Mouse (Mus musculus): ENCODE data around the gene Shld1. TPM values are rescaled to one million over a fixed set of nuclear protein-coding genes. Genes with fewer than 3 reads are reported as not detected.

The Shld1 gene
- total and polyA plus RNA-seq, 3 experiments, result 8.0 to 8.8 TPM; not detected in 1

GRCm38 (mm10) chr2:132649352-132649870 is 37.3 kb upstream of the Shld1 start:
- no peaks in the 10 kb centered on the region; a peak in 1 of 4 replicates for H3K27me3 ChIP-seq (ENCODE audit: control insufficient read depth in 1 of 2, insufficient read depth in 2 of 2, low read length in 2 of 2)
- no peak overlapping the region for H3K4me3 ChIP-seq (ENCODE audit: control insufficient read depth in 1 of 2, insufficient read depth in 1 of 2, low read depth in 2 of 2, low read length in 2 of 2)
- H3K9me3 ChIP-seq (replicated peaks; ENCODE audit: insufficient read depth, low read length), result no peaks in the 10 kb centered on the region
- H3K79me2 ChIP-seq (ENCODE audit: control insufficient read depth, insufficient read depth, low read length, poor library complexity), result no peaks in the 10 kb centered on the region
- no peaks in the 10 kb centered on the region for H3K4me1 ChIP-seq (ENCODE audit: control insufficient read depth in 1 of 2, insufficient read depth in 2 of 2, low read length in 2 of 2)
- H3K36me3 ChIP-seq (ENCODE audit: control insufficient read depth in 1 of 2, insufficient read depth in 2 of 2, low read length in 2 of 2), result no peaks in the 10 kb centered on the region
- H3K27ac ChIP-seq (ENCODE audit: control insufficient read depth, low read depth, low read length), result no peak overlapping the region
- TF ChIP-seq MYB (IDR thresholded peaks at IDR 0.05; ENCODE audit: low read depth, low read length) (no peak), MAZ (IDR thresholded peaks at IDR 0.05; ENCODE audit: low read depth, low read length) (no peak), MYC (IDR thresholded peaks at IDR 0.05; ENCODE audit: low read depth, low read length) (no peak), E2F4 (IDR thresholded peaks at IDR 0.05; ENCODE audit: borderline replicate concordance, low read depth, low read length) (no peak), GABPA (IDR thresholded peaks at IDR 0.05; ENCODE audit: low read depth, low read length) (no peak), CTCF (IDR thresholded peaks at IDR 0.05 in 2 of 3, conservative IDR thresholded peaks at IDR 0.05 in 1 of 3; ENCODE audit: control insufficient read depth in 1 of 3, insufficient read depth in 1 of 3, low read depth in 2 of 3, low read length in 3 of 3, poor library complexity in 1 of 3, severe bottlenecking in 1 of 3) (no peak), SMC3 (IDR thresholded peaks at IDR 0.05; ENCODE audit: low read depth, low read length) (no peak), UBTF (IDR thresholded peaks at IDR 0.05; ENCODE audit: borderline replicate concordance, insufficient read depth, low read depth, low read length) (no peak), ZMIZ1 (IDR thresholded peaks at IDR 0.05; ENCODE audit: low read depth, low read length) (no peak), ZKSCAN1 (IDR thresholded peaks at IDR 0.05; ENCODE audit: low read depth, low read length) (no peak), RAD21 (IDR thresholded peaks at IDR 0.05; ENCODE audit: low read depth, low read length) (no peak), ZNF384 (IDR thresholded peaks at IDR 0.05; ENCODE audit: low read depth, low read length) (no peak), POLR2A (IDR thresholded peaks at IDR 0.05; ENCODE audit: control insufficient read depth in 1 of 2, insufficient read depth in 1 of 2, low read depth in 1 of 2, low read length in 2 of 2, poor library complexity in 1 of 2) (no peak), MXI1 (IDR thresholded peaks at IDR 0.05; ENCODE audit: low read depth, low read length) (no peak)
- DNase-seq (ENCODE audit: low read depth, low spot score), result no peak
- no peak overlapping the region for H3K9ac ChIP-seq (ENCODE audit: control insufficient read depth, low read depth, low read length, poor library complexity, severe bottlenecking)

GRCm38 (mm10) chr2:132650546-132650945 is 36.2 kb upstream of the Shld1 start:
- no peak overlapping the region for H3K4me3 ChIP-seq (ENCODE audit: control insufficient read depth in 1 of 2, insufficient read depth in 1 of 2, low read depth in 2 of 2, low read length in 2 of 2)
- no peaks in the 10 kb centered on the region for H3K36me3 ChIP-seq (ENCODE audit: control insufficient read depth in 1 of 2, insufficient read depth in 2 of 2, low read length in 2 of 2)
- H3K9me3 ChIP-seq (replicated peaks; ENCODE audit: insufficient read depth, low read length), result no peaks in the 10 kb centered on the region

More at GRCm38 (mm10) chr2:132650546-132650945, 36.2 kb upstream of the Shld1 start:
- H3K79me2 ChIP-seq (ENCODE audit: control insufficient read depth, insufficient read depth, low read length, poor library complexity), result no peaks in the 10 kb centered on the region
- no peak overlapping the region for H3K27ac ChIP-seq (ENCODE audit: control insufficient read depth, low read depth, low read length)
- no peaks in the 10 kb centered on the region for H3K4me1 ChIP-seq (ENCODE audit: control insufficient read depth in 1 of 2, insufficient read depth in 2 of 2, low read length in 2 of 2)
- H3K27me3 ChIP-seq (ENCODE audit: control insufficient read depth in 1 of 2, insufficient read depth in 2 of 2, low read length in 2 of 2), result no peaks in the 10 kb centered on the region; a peak in 1 of 4 replicates
- TF ChIP-seq USF1 (IDR thresholded peaks at IDR 0.05; ENCODE audit: low read depth, low read length) (no peak), ELF1 (IDR thresholded peaks at IDR 0.05; ENCODE audit: low read depth, low read length) (no peak), MAFK (IDR thresholded peaks at IDR 0.05; ENCODE audit: borderline replicate concordance, low read depth, low read length) (no peak), NELFE (IDR thresholded peaks at IDR 0.05; ENCODE audit: low read depth, low read length) (no peak), KAT2A (conservative IDR thresholded peaks at IDR 0.05; ENCODE audit: low read depth, low read length) (no peak), TAL1 (IDR thresholded peaks at IDR 0.05; ENCODE audit: low read length) (no peak), RCOR1 (IDR thresholded peaks at IDR 0.05; ENCODE audit: low read depth, low read length) (no peak), JUND (IDR thresholded peaks at IDR 0.05; ENCODE audit: low read depth, low read length) (no peak), MAZ (IDR thresholded peaks at IDR 0.05; ENCODE audit: low read depth, low read length) (no peak), MYB (IDR thresholded peaks at IDR 0.05; ENCODE audit: low read depth, low read length) (no peak), MAX (IDR thresholded peaks at IDR 0.05; ENCODE audit: low read length) (no peak), CHD1 (IDR thresholded peaks at IDR 0.05; ENCODE audit: low read depth, low read length) (no peak)
- H3K9ac ChIP-seq (ENCODE audit: control insufficient read depth, low read depth, low read length, poor library complexity, severe bottlenecking), result no peak overlapping the region
- DNase-seq (ENCODE audit: low read depth, low spot score), result no peak

Data from MEL (cell line).